Mouse (Mus musculus) liver, embryonic 13.5 days (tissue): ENCODE results near the gene Cdc37l1. TPM values are rescaled to one million over a fixed set of nuclear protein-coding genes. Genes with fewer than 3 reads are reported as not detected.

ENCODE experiments used
- ATAC-seq: fragments of 200-750 bp; cut with Nextera tagmentation; 2 replicates; pipeline ENCODE4 v1.8.0; 2017; ENCODE audit warnings: low read depth, mild to moderate bottlenecking, moderate number of reproducible peaks, moderate library complexity
- DNase-seq: peaks from one replicate; pipeline ENCODE4 v3.0.0; 2022
- H3K27ac ChIP-seq: fragments of 300-500 bp; sonication (generic); 2 replicates; pipeline ENCODE4 v1.5.1; 2015; ENCODE audit warnings: moderate library complexity, mild to moderate bottlenecking, inconsistent platforms
- H3K27me3 ChIP-seq: fragments of 300-500 bp; sonication (generic); 2 replicates; pipeline ENCODE4 v1.6.1; 2015; ENCODE audit warnings: mild to moderate bottlenecking, inconsistent platforms
- H3K36me3 ChIP-seq: fragments of 300-500 bp; sonication (generic); 2 replicates; pipeline ENCODE4 v1.6.1; 2015; ENCODE audit warnings: mild to moderate bottlenecking, inconsistent platforms
- H3K4me1 ChIP-seq: fragments of 300-500 bp; sonication (generic); replicated peaks from 2 replicates; pipeline ENCODE4 v1.6.1; 2015; ENCODE audit warnings: inconsistent platforms
- H3K4me2 ChIP-seq: fragments of 300-500 bp; sonication (generic); 2 replicates; pipeline ENCODE4 v1.6.1; 2015; ENCODE audit warnings: inconsistent platforms, mild to moderate bottlenecking, moderate library complexity
- H3K4me3 ChIP-seq: fragments of 300-500 bp; sonication (generic); replicated peaks from 2 replicates; pipeline ENCODE4 v1.5.1; 2015; ENCODE audit warnings: mild to moderate bottlenecking, inconsistent platforms
- H3K9ac ChIP-seq: fragments of 300-500 bp; sonication (generic); 2 replicates; pipeline ENCODE4 v1.6.1; 2015; ENCODE audit warnings: mild to moderate bottlenecking, inconsistent platforms
- H3K9me3 ChIP-seq: fragments of 300-500 bp; sonication (generic); replicated peaks from 2 replicates; pipeline ENCODE4 v1.6.1; 2016; ENCODE audit warnings: inconsistent platforms
- WGBS: fragments of 180-500 bp; shearing (Covaris S2); methylation state at CpG from one replicate; pipeline ENCODE4 v1.1.7; 2015; ENCODE audit not compliant: insufficient replicate concordance; 5-methylcytosine and 5-hydroxymethylcytosine counted together
- polyA plus RNA-seq: library from polyadenylated mRNA; unstranded; fragments of >200 nt; fragmentation: Nextera tagmentation; extraction: Ambion mirVana; gene quantifications from 2 replicates; pipeline ENCODE4 v1.2.1, GENCODE M21; 2015

The Cdc37l1 gene
- polyA plus RNA-seq, 1 experiment from 2014 or later, result 10.4 TPM

DNA sequence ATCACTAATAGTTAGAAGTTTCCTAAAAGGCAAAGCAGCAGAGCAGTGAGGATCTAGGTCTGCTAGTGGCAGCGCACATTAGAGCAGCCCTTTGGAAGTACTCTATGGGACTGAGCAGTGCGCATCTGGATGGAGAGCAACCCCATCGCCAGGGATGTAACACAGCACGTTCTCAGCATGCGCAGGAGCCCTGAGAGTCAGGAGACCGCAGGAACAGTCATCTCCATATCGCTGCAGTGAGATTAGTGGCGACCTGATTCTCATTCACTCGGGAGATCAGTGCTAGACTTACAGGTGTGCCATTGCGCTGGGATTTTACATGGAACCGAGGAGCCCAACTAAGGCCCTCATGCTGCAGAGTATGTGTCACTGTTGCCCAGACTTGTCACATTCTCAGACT, 18.9 kb downstream of the Cdc37l1 start:
- Histone ChIP-seq H3K9ac (no peak overlapping the region), H3K9me3 (no peaks in the 10 kb centered on the region), H3K4me2 (no peak overlapping the region), H3K4me3 (no peak overlapping the region), H3K4me1 (no peaks in the 10 kb centered on the region), H3K27ac (no peak overlapping the region), H3K36me3 (peaks cover 62% of the 10 kb centered on the region), H3K27me3 (no peaks in the 10 kb centered on the region)
- DNase-seq (no peak), ATAC-seq (no peak)
- 89% methylated on average over 11 of the region's 11 CpGs for WGBS

DNA sequence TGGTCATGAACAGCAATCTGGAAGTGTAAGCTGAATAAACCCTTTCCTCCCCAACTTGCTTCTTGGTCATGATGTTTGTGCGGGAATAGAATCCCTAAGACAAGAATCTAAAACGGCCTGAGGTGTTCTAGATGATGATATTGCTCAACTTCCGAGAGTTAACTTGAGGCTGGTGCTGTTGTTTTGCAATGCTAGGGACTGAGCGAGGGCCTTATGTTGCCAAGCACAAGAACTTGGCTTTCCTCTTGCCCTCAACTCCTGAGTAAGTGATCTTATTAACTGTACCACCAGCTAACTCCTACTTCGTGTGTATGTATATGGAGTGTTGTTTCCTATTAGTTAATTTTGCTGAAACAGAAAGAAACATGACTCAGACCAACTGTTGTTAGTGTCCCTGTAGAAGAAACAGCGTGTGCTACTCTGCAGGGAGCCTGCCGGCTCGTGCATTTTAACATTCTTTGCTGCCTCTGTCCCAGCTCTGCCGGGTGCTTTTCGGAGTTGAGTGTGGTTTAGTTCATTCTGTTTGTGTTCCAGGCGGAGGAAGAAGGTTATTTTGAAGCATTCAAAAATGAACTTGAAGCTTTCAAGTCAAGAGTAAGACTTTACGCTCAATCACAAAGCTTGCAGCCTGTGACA, 21.3 kb downstream of the Cdc37l1 start:
- Histone ChIP-seq H3K9me3 (no peaks in the 10 kb centered on the region), H3K4me2 (no peak overlapping the region), H3K27me3 (no peaks in the 10 kb centered on the region), H3K27ac (no peak overlapping the region), H3K4me1 (no peaks in the 10 kb centered on the region), H3K9ac (no peak overlapping the region), H3K36me3 (peaks cover 72% of the 10 kb centered on the region), H3K4me3 (no peak overlapping the region)
- WGBS, result 82% methylated on average over 12 of the region's 12 CpGs
- DNase-seq (no peak), ATAC-seq (no peak)

DNA sequence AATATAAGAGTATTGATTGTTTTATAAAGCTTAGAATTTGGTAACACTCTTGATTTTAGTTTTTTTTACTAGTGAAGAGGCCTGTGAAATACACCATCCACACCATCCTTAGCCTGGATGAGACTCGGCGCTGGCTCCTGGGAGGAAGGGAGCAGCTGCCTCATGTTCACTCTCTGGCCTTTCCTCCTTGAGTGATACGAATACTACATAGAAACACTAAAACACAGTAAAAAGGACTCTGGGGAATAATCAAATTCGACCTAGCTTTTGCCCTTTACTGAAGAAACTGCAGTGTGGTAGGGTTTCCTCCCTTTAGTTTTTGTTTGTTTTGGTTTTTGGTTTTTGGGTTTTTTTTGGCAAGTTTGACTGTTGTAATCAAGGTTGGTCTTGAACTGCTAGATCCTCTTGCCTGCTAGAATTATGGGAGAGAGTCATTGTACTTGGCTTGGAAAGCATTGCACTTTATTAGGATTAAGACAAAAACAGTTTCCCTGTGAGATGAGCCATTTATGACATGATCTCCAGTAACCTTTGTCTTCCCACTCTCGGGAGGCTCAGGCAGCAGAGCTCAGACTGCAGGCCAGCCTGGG, 24.4 kb downstream of the Cdc37l1 start:
- Histone ChIP-seq H3K9ac (no peak overlapping the region), H3K4me1 (no peaks in the 10 kb centered on the region), H3K4me3 (no peak overlapping the region), H3K27ac (no peak overlapping the region), H3K9me3 (no peaks in the 10 kb centered on the region), H3K4me2 (no peak overlapping the region), H3K27me3 (no peaks in the 10 kb centered on the region), H3K36me3 (peaks cover 68% of the 10 kb centered on the region)
- WGBS, result 78% methylated on average over 5 of the region's 5 CpGs
- DNase-seq (no peak), ATAC-seq (no peak)

DNA sequence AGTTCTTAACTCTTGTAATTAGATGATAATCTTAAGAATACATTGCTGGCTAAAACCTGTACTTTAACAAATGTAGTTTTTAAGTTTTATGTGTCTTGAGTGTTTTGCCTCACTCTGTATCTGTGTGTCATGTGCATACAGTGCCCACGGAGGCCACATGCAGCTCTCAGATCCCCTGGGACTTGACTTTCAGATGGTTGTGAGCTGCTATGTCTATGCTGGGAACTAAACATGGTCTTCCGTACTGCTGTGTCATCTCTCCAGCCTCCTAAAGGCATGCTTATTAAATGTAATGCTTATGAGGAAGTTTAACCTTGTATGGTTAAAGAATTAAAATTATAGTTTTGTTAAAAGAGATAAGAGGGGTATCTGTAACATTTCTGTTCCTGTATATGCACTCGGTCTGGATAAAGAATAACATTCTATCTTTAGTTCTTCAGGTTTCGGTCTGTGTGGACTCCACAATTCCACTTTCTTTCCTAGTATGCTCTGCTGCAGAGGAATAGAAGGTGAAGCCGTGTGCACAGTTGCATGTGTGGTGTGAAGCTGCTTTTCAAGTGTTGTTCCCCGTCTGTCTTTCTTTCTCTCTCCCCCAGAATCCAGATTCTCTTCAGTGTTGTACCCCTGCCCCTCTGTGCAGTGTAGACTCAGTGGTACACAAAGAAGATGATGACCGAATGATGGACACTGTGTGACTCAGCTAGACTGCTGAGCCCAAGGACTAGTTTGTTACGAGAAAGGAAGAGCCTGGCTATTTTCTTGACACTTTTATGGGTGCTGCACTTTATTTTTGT, 25.5 kb downstream of the Cdc37l1 start:
- 75% methylated on average over 8 of the region's 8 CpGs for WGBS
- no peak overlapping the region for H3K9ac ChIP-seq
- H3K9me3 ChIP-seq, result no peaks in the 10 kb centered on the region
- no peak overlapping the region for H3K4me3 ChIP-seq
- H3K4me2 ChIP-seq, result no peak overlapping the region
- H3K4me1 ChIP-seq, result no peaks in the 10 kb centered on the region
- H3K36me3 ChIP-seq, result peaks cover 77% of the 10 kb centered on the region
- H3K27me3 ChIP-seq, result no peaks in the 10 kb centered on the region
- DNase-seq (no peak), ATAC-seq (no peak)
- no peak overlapping the region for H3K27ac ChIP-seq

DNA sequence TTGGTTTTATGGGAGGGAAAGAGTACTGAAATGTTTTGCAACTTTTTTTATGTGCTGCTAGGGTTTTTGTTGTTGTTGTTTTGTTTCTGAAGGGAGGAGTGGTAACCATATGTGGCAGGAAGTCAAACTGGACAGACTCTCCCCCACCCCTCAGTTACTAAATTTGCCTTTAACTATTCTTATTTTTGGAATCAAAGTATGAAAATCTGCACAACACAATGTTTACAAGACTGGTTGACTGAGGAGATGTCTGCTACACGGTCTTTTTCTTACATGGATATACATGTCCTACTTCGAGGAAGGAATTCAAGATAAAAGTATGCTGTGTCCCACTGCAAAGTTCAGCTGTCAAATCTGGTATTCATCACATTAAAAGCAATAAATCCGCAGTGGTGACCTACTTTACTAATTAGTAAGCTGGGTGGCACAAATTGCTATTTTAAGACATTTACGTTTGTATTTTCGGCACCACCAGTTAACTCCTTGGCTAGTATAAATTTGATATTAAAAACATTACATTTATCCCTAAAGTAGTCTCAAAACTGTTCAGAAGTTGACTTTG, 26.1 kb downstream of the Cdc37l1 start:
- ATAC-seq (no peak), DNase-seq (no peak)
- Histone ChIP-seq H3K4me1 (no peaks in the 10 kb centered on the region), H3K27me3 (no peaks in the 10 kb centered on the region), H3K9ac (no peak overlapping the region), H3K4me3 (no peak overlapping the region), H3K27ac (no peak overlapping the region), H3K9me3 (no peaks in the 10 kb centered on the region), H3K36me3 (peaks cover 75% of the 10 kb centered on the region), H3K4me2 (no peak overlapping the region)
- 84% methylated on average over 5 of the region's 5 CpGs for WGBS

DNA sequence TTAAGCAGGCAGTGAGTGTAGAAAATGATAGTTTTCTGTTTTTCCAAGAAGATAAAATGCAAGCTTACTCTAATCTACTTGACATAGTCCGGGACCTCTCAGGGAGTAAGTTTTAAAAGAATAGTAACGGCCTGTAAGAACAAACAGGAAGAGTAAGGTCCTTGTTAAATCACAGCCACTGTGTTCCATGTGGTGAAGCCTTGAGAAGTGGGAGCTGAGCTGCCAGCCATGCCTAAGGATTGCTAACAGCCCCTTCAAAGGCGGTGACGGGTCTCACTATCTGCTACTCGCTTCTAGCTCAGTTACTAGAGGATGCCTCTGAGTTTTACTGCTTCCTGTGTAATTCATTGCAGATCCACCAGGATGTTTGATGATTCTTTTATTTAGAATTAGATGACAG, 26.6 kb downstream of the Cdc37l1 start:
- ATAC-seq (no peak), DNase-seq (no peak)
- no peaks in the 10 kb centered on the region for H3K4me1 ChIP-seq
- H3K4me3 ChIP-seq, result no peak overlapping the region
- no peak overlapping the region for H3K4me2 ChIP-seq
- peaks cover 75% of the 10 kb centered on the region for H3K36me3 ChIP-seq
- WGBS, result 78% methylated on average over 5 of the region's 5 CpGs
- no peak overlapping the region for H3K9ac ChIP-seq
- no peaks in the 10 kb centered on the region for H3K9me3 ChIP-seq
- no peak overlapping the region for H3K27ac ChIP-seq
- no peaks in the 10 kb centered on the region for H3K27me3 ChIP-seq

DNA sequence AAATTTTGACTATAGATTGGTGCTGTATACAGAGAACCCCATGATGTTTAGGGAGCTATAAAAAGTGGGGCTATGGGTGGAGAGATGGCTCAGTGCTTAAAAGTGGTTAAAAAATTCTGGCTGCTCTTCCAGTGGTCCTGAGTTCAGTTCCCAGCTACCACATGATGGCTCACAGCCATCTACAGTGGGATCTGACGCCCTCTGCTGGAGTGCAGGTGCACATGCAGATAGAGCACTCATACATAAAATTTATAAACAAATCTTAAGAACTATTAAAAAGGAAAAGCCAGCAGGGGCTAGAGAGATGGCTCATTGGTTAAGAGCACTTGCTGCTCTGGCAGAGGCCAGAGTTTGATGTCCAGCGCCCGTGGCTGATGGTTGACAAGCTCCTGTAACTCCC, 29.5 kb downstream of the Cdc37l1 start:
- no peak overlapping the region for H3K4me3 ChIP-seq
- no peak for ATAC-seq
- H3K4me2 ChIP-seq, result no peak overlapping the region
- WGBS, result 93% methylated on average over 3 of the region's 3 CpGs
- H3K9ac ChIP-seq, result no peak overlapping the region
- no peaks in the 10 kb centered on the region for H3K27me3 ChIP-seq
- DNase-seq, result no peak
- H3K36me3 ChIP-seq, result peaks cover 76% of the 10 kb centered on the region
- H3K27ac ChIP-seq, result no peak overlapping the region
- no peaks in the 10 kb centered on the region for H3K9me3 ChIP-seq
- no peaks in the 10 kb centered on the region for H3K4me1 ChIP-seq

DNA sequence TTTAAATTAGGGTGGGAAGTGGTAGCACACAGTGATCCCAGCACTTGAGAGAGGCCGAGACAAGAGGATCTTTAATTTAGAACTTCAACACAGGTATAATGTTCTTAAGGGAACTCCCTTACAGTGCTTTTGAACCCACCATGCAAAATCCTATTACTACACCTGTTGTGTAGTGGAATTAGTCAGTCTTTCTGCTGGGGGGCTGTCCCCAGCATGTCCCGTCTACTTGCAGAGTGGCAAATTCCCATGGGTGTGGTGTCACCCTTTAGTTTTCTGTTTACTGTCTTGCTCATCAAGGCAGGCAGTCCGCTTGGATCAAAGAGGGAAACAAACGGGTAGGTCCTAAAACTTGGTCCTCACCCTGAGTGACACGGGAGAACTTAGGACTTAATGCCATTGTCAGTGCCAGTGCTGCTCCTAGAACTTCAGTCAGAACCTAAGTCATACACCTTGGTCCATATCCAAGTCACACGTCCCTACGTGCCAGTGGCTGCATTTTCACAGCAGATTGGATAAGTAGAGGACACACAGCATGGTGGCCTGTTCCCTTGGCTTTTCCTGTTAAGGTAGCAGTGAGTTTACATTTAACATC, 31.7 kb downstream of the Cdc37l1 start:
- H3K4me1 ChIP-seq, result no peaks in the 10 kb centered on the region
- H3K4me2 ChIP-seq, result no peak overlapping the region
- H3K9ac ChIP-seq, result no peak overlapping the region
- no peak overlapping the region for H3K27ac ChIP-seq
- DNase-seq (no peak), ATAC-seq (no peak)
- no peaks in the 10 kb centered on the region for H3K27me3 ChIP-seq
- H3K4me3 ChIP-seq, result no peak overlapping the region
- H3K36me3 ChIP-seq, result peaks cover 83% of the 10 kb centered on the region
- 81% methylated on average over 7 of the region's 7 CpGs for WGBS
- no peaks in the 10 kb centered on the region for H3K9me3 ChIP-seq

DNA sequence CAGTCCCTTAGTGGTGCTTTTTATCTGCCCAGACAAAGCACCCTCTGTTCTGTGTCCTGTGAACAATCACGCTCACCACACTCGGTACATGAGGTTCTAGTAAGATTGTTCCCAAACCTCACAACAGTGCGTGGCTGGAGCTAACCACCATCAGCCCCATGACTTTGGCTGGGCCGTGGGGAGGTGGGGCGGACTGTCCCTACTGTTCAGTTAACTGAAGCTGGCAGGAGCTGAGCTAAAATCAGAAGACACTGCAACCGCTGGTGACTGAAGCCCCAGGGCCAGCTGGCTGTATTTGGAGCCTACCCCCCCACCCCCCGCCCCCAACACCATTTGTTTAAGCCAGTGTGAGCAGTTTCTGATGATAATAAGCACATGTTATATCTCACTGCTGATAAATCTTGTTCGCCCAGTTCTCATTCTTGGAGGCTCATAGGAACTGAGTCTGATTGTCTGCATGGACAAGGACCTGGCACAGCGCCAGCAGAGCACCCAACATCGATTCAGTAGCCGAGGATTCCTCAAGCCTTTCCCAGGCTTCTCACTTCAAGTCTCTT, 34.3 kb downstream of the Cdc37l1 start:
- no peak for DNase-seq
- 66% methylated on average over 11 of the region's 11 CpGs for WGBS
- Histone ChIP-seq H3K36me3 (peaks cover 67% of the 10 kb centered on the region), H3K4me2 (no peak overlapping the region), H3K27me3 (no peaks in the 10 kb centered on the region), H3K4me1 (no peaks in the 10 kb centered on the region), H3K9me3 (no peaks in the 10 kb centered on the region), H3K4me3 (no peak overlapping the region), H3K9ac (no peak overlapping the region), H3K27ac (no peak overlapping the region)
- ATAC-seq, result no peak

DNA sequence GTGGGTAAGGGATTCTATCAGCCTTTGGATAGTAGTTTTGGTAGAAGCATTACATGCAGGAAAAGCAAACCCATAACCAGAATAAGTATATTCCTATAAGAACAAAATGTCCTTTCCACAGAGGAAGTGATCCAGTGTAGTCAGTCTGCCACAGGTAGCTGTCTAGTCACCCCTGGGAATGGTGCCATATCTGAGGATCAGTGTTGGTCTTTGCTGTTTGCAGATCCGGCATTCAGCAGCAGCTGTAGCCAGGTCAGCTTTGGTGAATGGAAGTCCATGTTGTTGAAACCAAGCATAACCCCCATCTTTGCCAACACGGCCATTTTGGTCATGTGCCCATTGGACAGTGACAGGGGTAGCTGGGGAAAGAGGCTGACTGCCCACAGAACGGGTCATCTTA, 41.6 kb downstream of the Cdc37l1 start:
- Histone ChIP-seq H3K9ac (no peak overlapping the region), H3K9me3 (no peaks in the 10 kb centered on the region), H3K36me3 (peaks cover 42% of the 10 kb centered on the region), H3K4me3 (no peak overlapping the region), H3K27me3 (no peaks in the 10 kb centered on the region), H3K4me1 (peaks cover 4% of the 10 kb centered on the region; the same call in 1 of the 2 replicates), H3K4me2 (no peak overlapping the region), H3K27ac (no peak overlapping the region)
- no peak for ATAC-seq
- WGBS, result 73% methylated on average over 3 of the region's 3 CpGs
- no peak for DNase-seq

DNA sequence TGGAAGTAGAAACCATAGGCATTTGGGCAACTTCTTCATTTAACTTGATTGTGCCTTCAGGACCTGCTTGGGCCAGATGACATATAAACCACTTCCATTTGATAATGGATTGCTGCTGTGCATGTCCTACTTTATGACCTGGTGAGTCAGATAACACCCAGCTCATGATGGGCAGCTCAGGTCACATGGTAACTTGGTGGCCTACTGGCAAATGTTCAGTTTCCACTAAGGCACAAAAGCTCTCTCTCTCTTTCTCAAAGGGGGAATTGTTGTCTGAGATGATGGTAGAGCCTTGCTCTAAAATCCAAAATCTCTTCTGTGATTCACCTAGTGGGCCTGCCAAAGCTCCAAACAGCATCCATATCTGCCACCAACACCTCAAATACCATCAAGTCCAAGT, 42.5 kb downstream of the Cdc37l1 start:
- Histone ChIP-seq H3K4me3 (no peak overlapping the region), H3K36me3 (peaks cover 47% of the 10 kb centered on the region), H3K4me2 (no peak overlapping the region), H3K9ac (no peak overlapping the region), H3K4me1 (peaks cover 4% of the 10 kb centered on the region; the same call in 1 of the 2 replicates), H3K27me3 (no peaks in the 10 kb centered on the region), H3K9me3 (no peaks in the 10 kb centered on the region), H3K27ac (no peak overlapping the region)
- no peak for ATAC-seq
- DNase-seq, result no peak
